Mouse (Mus musculus) limb, embryonic 13.5 days (tissue): ENCODE data around the gene Tmem200a. TPM values are rescaled to one million over a fixed set of nuclear protein-coding genes. Genes with fewer than 3 reads are reported as not detected.

Experiments used
- polyA plus RNA-seq: library from polyadenylated mRNA; unstranded; fragments of >200 nt; fragmentation: Nextera tagmentation; extraction: Ambion mirVana; gene quantifications from 2 replicates; pipeline ENCODE4 v1.2.1, GENCODE M21; 2015

The Tmem200a gene
- polyA plus RNA-seq, 1 experiment from 2014 or later = 11.7 TPM

Other genes starting within 250 kb of the Tmem200a start
- 0.55 and 1.4 TPM in 2 replicates for gene Gm9767, start 797 bp downstream of the Tmem200a start, polyA plus RNA-seq
- gene Samd3, start 150.7 kb upstream of the Tmem200a start, polyA plus RNA-seq = not detected in 2 replicates